Comparison of ENCODE assay signal across 31 mouse cellular contexts in genomic region chr7:102153691-102154090, GRCm38 (mm10). TPM values are rescaled to one million over a fixed set of nuclear protein-coding genes. Genes with fewer than 3 reads are reported as not detected.
DNase-seq lines count a peak whose midpoint lies in the region; ATAC-seq and TF ChIP-seq lines count a peak whose summit lies in the region.
"Had no signal": no experiment of that assay in that cellular context is flagged by ENCODE, and none has a peak within 500 bp of the region (broad histone marks: within the 10 kb centered on the region; RNA-seq: fewer than 3 reads in every experiment).

No protein-coding gene starts in this region.

- no peak for TF ChIP-seq CTCF in bone marrow macrophage, adult 2 months (IDR thresholded peaks at IDR 0.05; ENCODE audit: low read depth, low read length)
- no peak for TF ChIP-seq CTCF in cerebellum, adult 2 months (IDR thresholded peaks at IDR 0.05; ENCODE audit: borderline replicate concordance, insufficient read depth, low read depth, low read length)

- no peaks in the 10 kb centered on the region for H3K27me3 ChIP-seq in cerebellum, adult 2 months (ENCODE audit: control insufficient read depth, insufficient read depth, low read length)
- H3K27me3 ChIP-seq: embryonic facial prominence, embryonic 12.5 days; embryonic facial prominence, embryonic 15.5 days; forebrain, embryonic 12.5 days; forebrain, embryonic 15.5 days; heart, embryonic 12.5 days; heart, embryonic 15.5 days; hindbrain, embryonic 13.5 days; intestine, embryonic 15.5 days had no signal

- WGBS in cerebellum, adult 2 months, result 95% methylated on average over 5 of the region's 5 CpGs

- H3K4me3 ChIP-seq in bone marrow macrophage, adult 2 months (ENCODE audit: insufficient read depth, low read length), result no peak overlapping the region
- no peak overlapping the region for H3K4me3 ChIP-seq in cerebellum, adult 2 months (replicated peaks; ENCODE audit: insufficient read depth, low read depth, low read length)
- H3K4me3 ChIP-seq: embryonic facial prominence, embryonic 12.5 days; embryonic facial prominence, embryonic 15.5 days; forebrain, embryonic 12.5 days; forebrain, embryonic 15.5 days; heart, embryonic 12.5 days; heart, embryonic 15.5 days; hindbrain, embryonic 10.5 days; hindbrain, embryonic 13.5 days; intestine, embryonic 15.5 days had no signal

- peak overlapping the region; percentile 34 for H3K27ac ChIP-seq in bone marrow macrophage, adult 2 months (ENCODE audit: insufficient read depth, low read depth, low read length)
- no peak overlapping the region for H3K27ac ChIP-seq in cerebellum, adult 2 months (ENCODE audit: insufficient read depth, low read length)
- H3K27ac ChIP-seq: embryonic facial prominence, embryonic 12.5 days; embryonic facial prominence, embryonic 15.5 days; forebrain, embryonic 12.5 days; forebrain, embryonic 15.5 days; heart, embryonic 15.5 days; hindbrain, embryonic 10.5 days; hindbrain, embryonic 13.5 days; intestine, embryonic 15.5 days had no signal

- H3K4me1 ChIP-seq in bone marrow macrophage, adult 2 months (ENCODE audit: control insufficient read depth, insufficient read depth, low read length), result peaks cover 6% of the 10 kb centered on the region
- H3K4me1 ChIP-seq in cerebellum, adult 2 months (ENCODE audit: control insufficient read depth, insufficient read depth, low read length), result no peaks in the 10 kb centered on the region
- H3K4me1 ChIP-seq: embryonic facial prominence, embryonic 12.5 days; embryonic facial prominence, embryonic 15.5 days; forebrain, embryonic 12.5 days; forebrain, embryonic 15.5 days; heart, embryonic 12.5 days; heart, embryonic 15.5 days; hindbrain, embryonic 10.5 days; hindbrain, embryonic 13.5 days; intestine, embryonic 15.5 days had no signal

- TF ChIP-seq POLR2A in bone marrow macrophage, adult 2 months (IDR thresholded peaks at IDR 0.05; ENCODE audit: borderline replicate concordance, low read depth, low read length), result no peak
- no peak for TF ChIP-seq POLR2A in cerebellum, adult 2 months (IDR thresholded peaks at IDR 0.05; ENCODE audit: borderline replicate concordance, insufficient read depth, low read length)

- DNase-seq in adrenal gland, postnatal 14 days, result peak; percentile 36
- no peak for DNase-seq in adrenal gland, postnatal 10 days
- DNase-seq in thymus, postnatal 4 days, result no peak
- no peak for DNase-seq in cerebellum, adult 2 months
- DNase-seq: adrenal gland, postnatal 25 days; cerebellum, adult 18-20 months; cerebellum, adult 9-11 months; cerebellum, postnatal 25 days; gastrocnemius, postnatal 10 days; gastrocnemius, postnatal 36 days; heart, adult 18-20 months; heart, postnatal 10 days; heart, postnatal 36 days; kidney, adult 11 months had no signal

- ATAC-seq in granulocyte monocyte progenitor cell, adult 5-6 weeks (replicated peaks; ENCODE audit: poor library complexity, severe bottlenecking), result peak; percentile 55
- ATAC-seq: CD4-positive, CD25-positive, alpha-beta regulatory T cell, adult 4 months; forebrain, embryonic 15.5 days; hindbrain, embryonic 16.5 days; intestine, embryonic 15.5 days had no signal

RNA-seq across cellular contexts. Expression of gene Chrna10, which starts 37.1 kb away (rescaled TPM):
- not detected in 2 replicates for total RNA-seq in adrenal gland, postnatal 14 days (2021)
- total RNA-seq in adrenal gland, postnatal 10 days (2021), result not detected
- polyA plus RNA-seq in bone marrow macrophage, adult 2 months (2012; ENCODE audit: insufficient read depth, insufficient read length, missing spikeins), result not detected in 2 replicates
- total RNA-seq in granulocyte monocyte progenitor cell, adult 5-6 weeks (2014; fragmentation: Nextera tagmentation), result not detected in 2 replicates
- not detected in 2 replicates for total RNA-seq in granulocyte monocyte progenitor cell, adult 5-6 weeks (2017)
- polyA plus RNA-seq in cerebellum, adult 2 months (2012; rRNA removed), result 0.05 and 0.08 TPM in 2 replicates
- total RNA-seq: adrenal gland, postnatal 25 days; gastrocnemius, adult 18-20 months; gastrocnemius, postnatal 10 days; gastrocnemius, postnatal 36 days; heart, adult 18-20 months; heart, postnatal 36 days; MEL had no signal
- polyA plus RNA-seq: CD4-positive, CD25-positive, alpha-beta regulatory T cell, adult 4 months; embryonic facial prominence, embryonic 12.5 days; forebrain, embryonic 12.5 days; forebrain, embryonic 15.5 days; heart, embryonic 12.5 days; hindbrain, embryonic 10.5 days; hindbrain, embryonic 13.5 days; hindbrain, embryonic 16.5 days had no signal

RNA-seq across cellular contexts. Expression of gene Art5, which starts 44.4 kb away (rescaled TPM):
- total RNA-seq in adrenal gland, postnatal 14 days (2021), result 0.44 TPM in 1 of 2 replicates, not detected in the other
- total RNA-seq in adrenal gland, postnatal 10 days (2021), result 1 to 10 TPM in 1 of 2 experiments, under 1 TPM in 1; 0.51 to 1.4 TPM
- polyA plus RNA-seq in bone marrow macrophage, adult 2 months (2012; ENCODE audit: insufficient read depth, insufficient read length, missing spikeins), result not detected in 2 replicates
- total RNA-seq in granulocyte monocyte progenitor cell, adult 5-6 weeks (2014; fragmentation: Nextera tagmentation), result 1.9 TPM in 1 of 2 replicates, not detected in the other
- not detected in 2 replicates for total RNA-seq in granulocyte monocyte progenitor cell, adult 5-6 weeks (2017)
- not detected in 2 replicates for polyA plus RNA-seq in cerebellum, adult 2 months (2012; rRNA removed)
- total RNA-seq: adrenal gland, postnatal 25 days; MEL had no signal
- polyA plus RNA-seq: C2C12 had no signal

RNA-seq across cellular contexts. Expression of gene Art1, which starts 52.1 kb away (rescaled TPM):
- total RNA-seq in adrenal gland, postnatal 14 days (2021), result not detected in 2 replicates
- total RNA-seq in adrenal gland, postnatal 10 days (2021), result 10 to 100 TPM in 1 of 2 experiments, 1 to 10 TPM in 1; 5.9 to 30.8 TPM
- polyA plus RNA-seq in bone marrow macrophage, adult 2 months (2012; ENCODE audit: insufficient read depth, insufficient read length, missing spikeins), result not detected in 2 replicates
- total RNA-seq in granulocyte monocyte progenitor cell, adult 5-6 weeks (2014; fragmentation: Nextera tagmentation), result not detected in 2 replicates
- total RNA-seq in granulocyte monocyte progenitor cell, adult 5-6 weeks (2017), result 0.67 TPM in 1 of 2 replicates, not detected in the other
- not detected in 2 replicates for polyA plus RNA-seq in cerebellum, adult 2 months (2012; rRNA removed)
- total RNA-seq: adrenal gland, postnatal 25 days; common myeloid progenitor, adult 5-6 weeks; MEL had no signal
- polyA plus RNA-seq: CD4-positive, CD25-positive, alpha-beta regulatory T cell, adult 4 months had no signal

RNA-seq across cellular contexts. Expression of gene Nup98, which starts 56.3 kb away (rescaled TPM):
- 56.4 and 61.3 TPM in 2 replicates for total RNA-seq in adrenal gland, postnatal 14 days (2021)
- total RNA-seq in adrenal gland, postnatal 10 days (2021), result 10 to 100 TPM; 49.4 to 49.7 TPM
- 33.3 and 36.9 TPM in 2 replicates for polyA plus RNA-seq in bone marrow macrophage, adult 2 months (2012; ENCODE audit: insufficient read depth, insufficient read length, missing spikeins)
- 59.8 and 78.4 TPM in 2 replicates for total RNA-seq in granulocyte monocyte progenitor cell, adult 5-6 weeks (2014; fragmentation: Nextera tagmentation)
- 42.2 and 45.3 TPM in 2 replicates for total RNA-seq in granulocyte monocyte progenitor cell, adult 5-6 weeks (2017)
- 19.0 and 20.2 TPM in 2 replicates for polyA plus RNA-seq in cerebellum, adult 2 months (2012; rRNA removed)

RNA-seq across cellular contexts. Expression of gene Pgap2, which starts 56.3 kb away (rescaled TPM):
- 75.7 and 87.8 TPM in 2 replicates for total RNA-seq in adrenal gland, postnatal 14 days (2021)
- total RNA-seq in adrenal gland, postnatal 10 days (2021), result 100 to 1,000 TPM in 1 of 2 experiments, 10 to 100 TPM in 1; 86.1 to 109 TPM
- 103 and 110 TPM in 2 replicates for polyA plus RNA-seq in bone marrow macrophage, adult 2 months (2012; ENCODE audit: insufficient read depth, insufficient read length, missing spikeins)
- total RNA-seq in granulocyte monocyte progenitor cell, adult 5-6 weeks (2014; fragmentation: Nextera tagmentation), result 62.0 and 85.6 TPM in 2 replicates
- 47.1 and 48.4 TPM in 2 replicates for total RNA-seq in granulocyte monocyte progenitor cell, adult 5-6 weeks (2017)
- polyA plus RNA-seq in cerebellum, adult 2 months (2012; rRNA removed), result 32.9 and 35.2 TPM in 2 replicates
